Mouse (Mus musculus): Measurements from ENCODE around the gene Gjb1. TPM values are rescaled to one million over a fixed set of nuclear protein-coding genes. Genes with fewer than 3 reads are reported as not detected.
A peak's percentile ranks its signal among the peaks of the same experiment; 100 is the strongest.

Gjb1 gene
- polyA plus RNA-seq, 1 experiment: 2.0 TPM

DNA sequence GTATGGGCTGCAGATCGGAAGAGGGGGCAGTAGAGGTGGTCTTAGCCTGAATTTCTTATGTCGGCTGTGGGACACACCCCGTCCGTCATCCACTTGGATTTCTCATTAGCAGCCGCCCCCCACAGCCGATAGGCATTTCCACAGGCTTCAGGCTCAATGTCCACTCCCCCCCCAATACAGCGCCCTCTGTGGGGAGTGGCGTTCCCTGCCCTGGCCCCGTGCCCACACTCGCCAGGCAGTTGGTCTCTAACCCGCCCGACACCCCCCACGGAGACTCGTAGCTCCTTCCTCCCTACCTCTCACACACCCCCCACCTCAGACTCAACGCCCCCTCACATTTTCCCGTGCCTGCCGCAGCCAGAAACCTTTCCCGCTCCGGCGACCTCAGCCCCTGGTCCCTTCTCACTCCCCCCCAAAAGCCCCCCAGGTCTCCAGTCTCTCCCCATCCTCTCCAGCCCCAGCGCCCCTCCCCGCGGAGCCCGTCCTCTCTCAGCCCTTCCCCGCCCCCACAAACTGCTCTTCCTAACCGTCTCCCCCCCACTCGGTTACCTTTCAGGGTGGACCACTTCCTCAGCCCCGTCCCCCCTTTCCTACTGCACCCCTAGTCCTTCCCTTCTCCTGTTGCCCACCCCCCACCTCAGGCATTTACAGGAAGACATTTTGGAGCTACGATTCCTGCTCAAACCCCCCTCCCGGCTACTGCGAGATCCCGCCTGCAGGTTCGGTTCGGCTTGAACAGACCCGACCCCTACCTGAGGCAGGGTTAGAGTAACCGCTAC lies 43.0 kb downstream of the Gjb1 start:
- peak overlapping the region; percentile 96 for H3K4me3 ChIP-seq (ENCODE audit: low read depth, low read length)
- TF ChIP-seq POLR2A (IDR thresholded peaks at IDR 0.05; ENCODE audit: insufficient read depth, low read length) (no peak), CTCF (IDR thresholded peaks at IDR 0.05; ENCODE audit: low read depth, low read length) (no peak), EP300 (IDR thresholded peaks at IDR 0.05; ENCODE audit: insufficient read depth, low read depth, low read length) (no peak)
- H3K4me1 ChIP-seq (ENCODE audit: control insufficient read depth, insufficient read depth, low read length): no peaks in the 10 kb centered on the region
- no peaks in the 10 kb centered on the region for H3K9me3 ChIP-seq (replicated peaks; ENCODE audit: control insufficient read depth, insufficient read depth, low read length, poor library complexity, severe bottlenecking)
- H3K9ac ChIP-seq (ENCODE audit: low read depth, poor library complexity, severe bottlenecking): peak overlapping the region; percentile 88
- H3K36me3 ChIP-seq (ENCODE audit: control insufficient read depth, insufficient read depth, low read length, poor library complexity, severe bottlenecking): 0 out of 2 replicates have a peak, but pooled peaks cover 5% of the 10 kb centered on the region
- no peaks in the 10 kb centered on the region for H3K27me3 ChIP-seq (ENCODE audit: control insufficient read depth, insufficient read depth, low read length, poor library complexity, severe bottlenecking)
- no peak overlapping the region for H3K27ac ChIP-seq (ENCODE audit: insufficient read depth, low read length)

DNA sequence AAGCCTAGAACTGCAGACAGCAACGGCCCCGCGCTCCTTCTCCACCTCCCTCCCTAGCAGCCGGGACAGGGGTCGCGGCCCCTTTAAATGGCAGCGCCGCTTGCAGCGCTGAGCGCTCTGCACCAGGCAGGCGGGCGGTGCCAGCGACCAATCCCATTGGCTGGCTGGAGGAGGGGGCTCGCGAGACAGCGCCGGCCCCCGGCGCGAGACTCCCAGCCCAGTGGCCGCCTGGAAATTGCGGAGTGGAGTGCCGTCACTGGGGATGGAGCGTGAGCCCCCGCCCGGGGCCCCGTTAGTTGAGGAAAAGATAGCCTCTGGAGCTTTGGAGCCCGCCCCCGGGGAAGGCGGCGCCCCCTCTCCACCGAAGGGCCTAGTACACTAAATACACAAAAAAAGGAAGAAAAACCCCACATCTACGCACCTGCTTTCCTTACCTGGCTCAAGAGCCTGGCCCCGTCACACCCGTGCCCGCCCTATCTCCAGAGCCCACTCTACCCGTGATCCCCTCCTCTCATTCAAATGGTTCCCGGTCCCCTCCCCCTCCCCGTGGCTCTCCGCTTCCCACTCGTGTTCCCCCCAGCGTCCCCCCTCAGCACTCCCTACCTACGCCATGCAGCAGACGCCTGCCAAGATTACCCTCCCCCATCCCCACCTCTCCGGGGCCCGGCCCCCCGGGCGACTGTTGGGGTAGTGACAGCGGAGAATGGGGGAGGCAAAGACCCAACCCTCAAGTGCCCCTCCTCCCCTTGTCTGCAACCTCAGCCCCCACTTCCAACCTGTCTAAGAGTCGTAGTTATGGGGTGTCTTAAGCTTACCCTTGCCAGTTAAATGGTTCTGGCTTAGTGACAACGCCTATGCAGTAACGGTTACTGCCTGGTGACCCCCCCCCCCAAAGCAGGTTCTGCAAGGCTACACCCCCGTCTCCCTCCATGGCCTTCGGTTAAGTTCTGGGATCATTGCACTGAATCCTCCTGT lies 43.8 kb downstream of the Gjb1 start:
- Histone ChIP-seq H3K4me3 (ENCODE audit: low read depth, low read length) (peak overlapping the region; percentile 96), H3K36me3 (ENCODE audit: control insufficient read depth, insufficient read depth, low read length, poor library complexity, severe bottlenecking) (0 out of 2 replicates have a peak, but pooled peaks cover 3% of the 10 kb centered on the region), H3K9ac (ENCODE audit: low read depth, poor library complexity, severe bottlenecking) (peak overlapping the region; percentile 88), H3K4me1 (ENCODE audit: control insufficient read depth, insufficient read depth, low read length) (no peaks in the 10 kb centered on the region), H3K27me3 (ENCODE audit: control insufficient read depth, insufficient read depth, low read length, poor library complexity, severe bottlenecking) (no peaks in the 10 kb centered on the region), H3K27ac (ENCODE audit: insufficient read depth, low read length) (no peak overlapping the region), H3K9me3 (replicated peaks; ENCODE audit: control insufficient read depth, insufficient read depth, low read length, poor library complexity, severe bottlenecking) (no peaks in the 10 kb centered on the region)
- TF ChIP-seq CTCF (IDR thresholded peaks at IDR 0.05; ENCODE audit: low read depth, low read length) (no peak), POLR2A (IDR thresholded peaks at IDR 0.05; ENCODE audit: insufficient read depth, low read length) (no peak), EP300 (IDR thresholded peaks at IDR 0.05; ENCODE audit: insufficient read depth, low read depth, low read length) (no peak)

DNA sequence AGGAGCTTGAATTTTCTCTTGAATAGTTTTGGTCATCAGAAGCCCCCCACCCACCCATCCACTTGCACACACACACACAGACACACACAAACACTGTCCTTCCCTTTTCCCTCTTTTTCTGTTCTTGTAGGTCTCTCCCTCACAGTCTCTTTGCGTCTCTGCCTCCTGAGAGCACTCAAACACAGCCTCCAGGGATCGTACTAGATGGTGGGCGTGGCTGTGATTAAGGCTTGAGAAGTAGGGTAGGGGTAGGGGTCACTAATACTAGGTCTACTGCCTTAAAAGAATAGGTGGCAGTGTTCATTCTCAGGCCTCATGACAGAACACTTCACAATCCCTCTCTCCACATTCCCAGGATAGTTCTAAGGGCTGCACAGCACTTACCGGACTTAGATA lies 44.5 kb downstream of the Gjb1 start, which contains the start of gene Zmym3:
Gene Zmym3 (minus strand): TSS at position 150 of the 396 bp plus-strand sequence.
- Histone ChIP-seq H3K9ac (ENCODE audit: low read depth, poor library complexity, severe bottlenecking) (peak within 1 kb of the TSS; percentile 88), H3K27me3 (ENCODE audit: control insufficient read depth, insufficient read depth, low read length, poor library complexity, severe bottlenecking) (no peaks in the 10 kb centered on the region), H3K4me3 (ENCODE audit: low read depth, low read length) (peak within 1 kb of the TSS; percentile 70), H3K36me3 (ENCODE audit: control insufficient read depth, insufficient read depth, low read length, poor library complexity, severe bottlenecking) (0 out of 2 replicates have a peak, but pooled peaks cover under 1% of the 10 kb centered on the region), H3K27ac (ENCODE audit: insufficient read depth, low read length) (no peak within 1 kb of the TSS), H3K4me1 (ENCODE audit: control insufficient read depth, insufficient read depth, low read length) (no peaks in the 10 kb centered on the region), H3K9me3 (replicated peaks; ENCODE audit: control insufficient read depth, insufficient read depth, low read length, poor library complexity, severe bottlenecking) (no peaks in the 10 kb centered on the region)
- no peak for TF ChIP-seq CTCF (IDR thresholded peaks at IDR 0.05; ENCODE audit: low read depth, low read length)
- no peak for TF ChIP-seq POLR2A (IDR thresholded peaks at IDR 0.05; ENCODE audit: insufficient read depth, low read length)
- TF ChIP-seq EP300 (IDR thresholded peaks at IDR 0.05; ENCODE audit: insufficient read depth, low read depth, low read length): no peak

DNA sequence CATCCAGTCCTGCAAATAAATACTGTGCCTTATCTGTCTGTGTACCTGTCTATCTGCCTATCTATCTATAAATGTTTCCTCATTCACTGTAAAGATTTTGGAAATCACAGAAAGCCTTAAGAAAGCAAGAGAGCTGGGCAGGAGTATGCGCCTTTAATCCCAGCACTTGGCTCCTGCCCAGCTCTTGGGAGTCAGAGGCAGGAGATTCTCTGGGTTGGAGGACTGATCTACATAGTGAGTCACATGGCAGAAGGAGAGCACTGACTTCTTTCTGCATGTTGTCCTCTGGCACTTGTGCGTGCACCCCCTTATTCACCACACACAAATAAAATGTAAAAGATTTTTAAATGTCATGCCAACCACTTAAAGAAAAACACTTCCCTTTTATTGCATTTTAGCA lies 47.3 kb downstream of the Gjb1 start:
- no peaks in the 10 kb centered on the region for H3K27me3 ChIP-seq (ENCODE audit: control insufficient read depth, insufficient read depth, low read length, poor library complexity, severe bottlenecking)
- H3K9ac ChIP-seq (ENCODE audit: low read depth, poor library complexity, severe bottlenecking): no peak overlapping the region
- no peak overlapping the region for H3K4me3 ChIP-seq (ENCODE audit: low read depth, low read length)
- no peaks in the 10 kb centered on the region for H3K9me3 ChIP-seq (replicated peaks; ENCODE audit: control insufficient read depth, insufficient read depth, low read length, poor library complexity, severe bottlenecking)
- H3K36me3 ChIP-seq (ENCODE audit: control insufficient read depth, insufficient read depth, low read length, poor library complexity, severe bottlenecking): no peaks in the 10 kb centered on the region
- no peaks in the 10 kb centered on the region for H3K4me1 ChIP-seq (ENCODE audit: control insufficient read depth, insufficient read depth, low read length)
- TF ChIP-seq EP300 (IDR thresholded peaks at IDR 0.05; ENCODE audit: insufficient read depth, low read depth, low read length) (no peak), CTCF (IDR thresholded peaks at IDR 0.05; ENCODE audit: low read depth, low read length) (no peak), POLR2A (IDR thresholded peaks at IDR 0.05; ENCODE audit: insufficient read depth, low read length) (no peak)
- no peak overlapping the region for H3K27ac ChIP-seq (ENCODE audit: insufficient read depth, low read length)

DNA sequence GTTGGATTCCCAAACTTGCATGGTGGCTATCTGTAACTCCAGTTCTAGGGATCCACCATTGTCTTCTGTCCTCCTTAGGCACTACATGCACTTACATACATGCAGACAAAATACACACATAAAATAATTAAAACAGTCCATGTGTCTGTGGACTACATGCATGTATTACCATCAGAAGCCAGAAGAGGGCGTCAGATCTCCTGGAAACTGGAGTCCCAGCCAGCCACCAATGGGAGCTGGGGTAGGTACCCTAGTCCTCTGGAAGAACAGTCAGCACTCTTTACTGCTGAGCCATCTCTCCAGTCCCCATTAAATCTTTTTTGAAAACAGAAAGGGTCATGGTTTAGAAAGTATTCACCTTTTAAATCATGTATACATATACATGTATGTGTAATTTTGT lies 51.6 kb downstream of the Gjb1 start:
- H3K9me3 ChIP-seq (replicated peaks; ENCODE audit: control insufficient read depth, insufficient read depth, low read length, poor library complexity, severe bottlenecking): no peaks in the 10 kb centered on the region
- peaks cover 16% of the 10 kb centered on the region for H3K36me3 ChIP-seq (ENCODE audit: control insufficient read depth, insufficient read depth, low read length, poor library complexity, severe bottlenecking)
- H3K27me3 ChIP-seq (ENCODE audit: control insufficient read depth, insufficient read depth, low read length, poor library complexity, severe bottlenecking): no peaks in the 10 kb centered on the region
- H3K4me3 ChIP-seq (ENCODE audit: low read depth, low read length): no peak overlapping the region
- no peaks in the 10 kb centered on the region for H3K4me1 ChIP-seq (ENCODE audit: control insufficient read depth, insufficient read depth, low read length)
- H3K27ac ChIP-seq (ENCODE audit: insufficient read depth, low read length): no peak overlapping the region
- no peak for TF ChIP-seq POLR2A (IDR thresholded peaks at IDR 0.05; ENCODE audit: insufficient read depth, low read length)
- peak; percentile 54 for TF ChIP-seq CTCF (IDR thresholded peaks at IDR 0.05; ENCODE audit: low read depth, low read length)
- no peak for TF ChIP-seq EP300 (IDR thresholded peaks at IDR 0.05; ENCODE audit: insufficient read depth, low read depth, low read length)
- no peak overlapping the region for H3K9ac ChIP-seq (ENCODE audit: low read depth, poor library complexity, severe bottlenecking)
